Mouse (Mus musculus) erythroblast, embryonic 14.5 days (primary cell): ENCODE measurements around the gene 4933405L10Rik.

Experiments
- GATA1 ChIP-seq: IDR thresholded peaks from 2 replicates; pipeline ENCODE4 v1.6.1; 2012; ENCODE audit warnings: low read length, inconsistent platforms, mixed read lengths
- TAL1 ChIP-seq: IDR thresholded peaks from 3 replicates; pipeline ENCODE4 v1.6.1; 2012; ENCODE audit warnings: low read length, inconsistent platforms, mixed read lengths

- TF ChIP-seq TAL1 = no peak
- TF ChIP-seq GATA1 = no peak
These were observed 5.5 kb upstream of the 4933405L10Rik start for GRCm38 (mm10) chr8:105702001-105702401.
